Mouse (Mus musculus): Measurements from ENCODE around the gene H2-M11. TPM values are rescaled to one million over a fixed set of nuclear protein-coding genes. Genes with fewer than 3 reads are reported as not detected.

H2-M11 gene
- polyA plus RNA-seq (2012; rRNA removed) = not detected in 2 replicates

GRCm38 (mm10) chr17:36546775-36547174, at the start of gene H2-M11:
TSS of gene H2-M11 (plus strand) at chr17:36547075.

Other genes with a start within 250 kb of the H2-M11 start
- gene H2-M10.1, start 220.9 kb upstream of the H2-M11 start, polyA plus RNA-seq (2012; rRNA removed) = not detected in 2 replicates
- not detected in 2 replicates for gene H2-M10.3, start 178.7 kb upstream of the H2-M11 start, polyA plus RNA-seq (2012; rRNA removed)
- not detected in 2 replicates for gene H2-M10.4, start 84.7 kb upstream of the H2-M11 start, polyA plus RNA-seq (2012; rRNA removed)
- not detected in 2 replicates for gene H2-M9, start 95.6 kb downstream of the H2-M11 start, polyA plus RNA-seq (2012; rRNA removed)
- not detected in 2 replicates for gene H2-M1, start 125.1 kb downstream of the H2-M11 start, polyA plus RNA-seq (2012; rRNA removed)
- gene H2-M10.5, start 225.8 kb downstream of the H2-M11 start, polyA plus RNA-seq (2012; rRNA removed) = not detected in 2 replicates